Comparison of ENCODE assay signal across 8 mouse cellular contexts in genomic region chr17:57335673-57336303, GRCm38 (mm10). TPM values are rescaled to one million over a fixed set of nuclear protein-coding genes. Genes with fewer than 3 reads are reported as not detected.
DNase-seq lines count a peak whose midpoint lies in the region; ATAC-seq and TF ChIP-seq lines count a peak whose summit lies in the region.

No protein-coding gene starts in this region.

- peak; percentile 98 for TF ChIP-seq CTCF in left cerebral cortex, adult 2 months (IDR thresholded peaks at IDR 0.05)

- intact Hi-C loops in left cerebral cortex, adult 2 months (cut with DNase I), result loop anchor here (1.0 to 10.0 kb wide), 5 partner anchors 59 to 527 kb away; partner anchors contain the start of genes Alkbh7 and Clpp

- H3K4me3 ChIP-seq in left cerebral cortex, adult 2 months, result no peak overlapping the region
- no peak overlapping the region for H3K4me3 ChIP-seq in macrophage (ENCODE audit: inconsistent target)

- WGBS in macrophage (ENCODE audit: missing documents), result 14% methylated on average over 11 of the region's 11 CpGs

- no peaks in the 10 kb centered on the region for H3K36me3 ChIP-seq in macrophage (ENCODE audit: inconsistent target)

- peaks cover 8% of the 10 kb centered on the region; the same call in 1 of the 2 replicates for H3K79me2 ChIP-seq in macrophage (ENCODE audit: inconsistent target)

- ATAC-seq in common myeloid progenitor, adult 5-6 weeks (replicated peaks; ENCODE audit: low read depth, poor library complexity, severe bottlenecking), result peak; percentile 73

- DNase-seq in ZHBTc4 (ENCODE audit: low read depth, low spot score), result peak; percentile 92
- DNase-seq in gastrocnemius, adult 8-10 months (ENCODE audit: low spot score in 2 of 2), result peak; percentile 72
- peak; percentile 81 for DNase-seq in hindlimb bud, embryonic 11.5 days (ENCODE audit: extremely low spot score, low read depth, low spot score)
- DNase-seq in left cerebral cortex, adult 2 months (ENCODE audit: extremely low spot score in 1 of 2, low spot score in 2 of 2), result peak; percentile 85 to 91
- peak; percentile 83 for DNase-seq in right cerebral cortex, adult 18-20 months
- peak; percentile 59 for DNase-seq in urinary bladder, postnatal 10 days (ENCODE audit: low spot score)

- no peak overlapping the region for H3K27ac ChIP-seq in left cerebral cortex, adult 2 months
- H3K27ac ChIP-seq in macrophage, result peak overlapping the region; percentile 96

RNA-seq across cellular contexts. Expression of gene Adgre1, which starts 22.7 kb away (rescaled TPM):
- total RNA-seq in common myeloid progenitor, adult 5-6 weeks (2017), result 2.4 and 9.0 TPM in 2 replicates
- total RNA-seq in gastrocnemius, adult 8-10 months (2022), result 1 to 10 TPM; 1.0 to 1.6 (median 1.3) TPM
- 1 to 10 TPM; 2.8 to 4.6 TPM for total RNA-seq in left cerebral cortex, adult 2 months (2021)
- total RNA-seq in macrophage (2018; cell fraction: chromatin; rRNA removed), result 1,000 to 10,000 TPM in 11 of 26 experiments, 100 to 1,000 TPM in 15; 242 to 2,479 (median 816) TPM
- total RNA-seq in macrophage (2018; cell fraction: cytosol; rRNA removed), result 1,000 to 10,000 TPM in 13 of 26 experiments, 100 to 1,000 TPM in 13; 468 to 3,066 (median 983) TPM
- 1,000 to 10,000 TPM in 14 of 26 experiments, 100 to 1,000 TPM in 12; 625 to 4,563 (median 1,527) TPM for total RNA-seq in macrophage (2018; cell fraction: nucleus; rRNA removed)
- 496 to 766 TPM (median 742 TPM) in 3 replicates for polyA plus RNA-seq in macrophage (2018)

RNA-seq across cellular contexts. Expression of gene Vav1, which starts 56.9 kb away (rescaled TPM):
- 182 and 183 TPM in 2 replicates for total RNA-seq in common myeloid progenitor, adult 5-6 weeks (2017)
- under 1 TPM; 0.17 to 0.48 (median 0.32) TPM for total RNA-seq in gastrocnemius, adult 8-10 months (2022)
- 1 to 10 TPM; 3.1 to 3.5 TPM for total RNA-seq in left cerebral cortex, adult 2 months (2021)
- total RNA-seq in macrophage (2018; cell fraction: chromatin; rRNA removed), result 100 to 1,000 TPM; 144 to 640 (median 355) TPM
- 100 to 1,000 TPM in 25 of 26 experiments, 10 to 100 TPM in 1; 97.9 to 300 (median 165) TPM for total RNA-seq in macrophage (2018; cell fraction: cytosol; rRNA removed)
- 100 to 1,000 TPM; 118 to 364 (median 250) TPM for total RNA-seq in macrophage (2018; cell fraction: nucleus; rRNA removed)
- 91.4 to 144 TPM (median 106 TPM) in 3 replicates for polyA plus RNA-seq in macrophage (2018)

Comparison
In these comparisons a context has a peak if more than half of its experiments do, and no peak if none do; other contexts are left out.
1. RNA of gene Vav1, which starts 56.9 kb away (total RNA-seq): 182 to 183 TPM in common myeloid progenitor, adult 5-6 weeks; 3.1 to 3.5 TPM in left cerebral cortex, adult 2 months and 0.17 to 0.48 TPM in gastrocnemius, adult 8-10 months; every median in the first group is over 10 times any median in the second.
2. Peak in every context shown above with its lines, with median percentiles within 50 percentile points of each other: DNase-seq.